Mouse (Mus musculus) bone marrow, adult 2 months (tissue): Measurements from ENCODE around the gene Tbc1d25.

Source experiments
- CTCF ChIP-seq: fragments of 200-500 bp; IDR thresholded peaks from 2 replicates; pipeline ENCODE4 v1.5.1; 2011; ENCODE audit warnings: low read length, control low read depth; ENCODE audit not compliant: control insufficient read depth, insufficient read depth
- POLR2A ChIP-seq: fragments of 200-500 bp; IDR thresholded peaks from 2 replicates; pipeline ENCODE4 v1.6.1; 2011; ENCODE audit warnings: low read depth, mild to moderate bottlenecking, control low read depth, low read length, borderline replicate concordance; ENCODE audit not compliant: control insufficient read depth

GRCm38 (mm10) chrX:8206694-8207197, 30.8 kb upstream of the Tbc1d25 start:
- TF ChIP-seq CTCF, result no peak
- no peak for TF ChIP-seq POLR2A
